Mouse (Mus musculus): ENCODE measurements around the gene Atp5s.

DNA sequence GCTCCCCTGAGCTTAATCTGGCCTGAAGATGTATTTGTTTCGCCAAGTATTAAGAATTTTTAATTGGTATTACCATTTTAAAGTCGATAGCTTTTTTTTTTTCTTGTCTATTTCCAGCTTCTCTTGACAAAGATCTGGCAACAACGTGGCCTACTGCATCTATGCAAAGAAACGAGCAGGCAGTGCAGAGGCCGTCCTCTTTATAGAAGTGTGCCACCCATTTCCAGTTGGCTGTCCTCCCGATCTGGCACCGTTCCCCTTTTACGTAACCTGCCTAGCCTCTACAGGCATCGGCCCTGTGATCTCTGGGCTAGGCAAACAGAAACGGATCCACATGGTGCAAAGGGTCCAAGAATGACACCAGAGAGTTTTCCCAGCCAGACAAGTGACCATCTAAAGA is 41.2 kb upstream of the Atp5s start:
- no peak for TF ChIP-seq CTCF (IDR thresholded peaks at IDR 0.05; ENCODE audit: control insufficient read depth, insufficient read depth, insufficient replicate concordance, low read depth, low read length)
- TF ChIP-seq POLR2A (IDR thresholded peaks at IDR 0.05; ENCODE audit: control insufficient read depth, low read depth, low read length) = 0 out of 2 replicates have a peak, but pooled peaks have one; percentile 28
